Mouse (Mus musculus): ENCODE measurements around the gene Ttbk1. TPM values are rescaled to one million over a fixed set of nuclear protein-coding genes. Genes with fewer than 3 reads are reported as not detected.

Ttbk1 gene
- total and polyA plus RNA-seq, 3 experiments: 0.08 TPM; not detected in 2

Other genes starting within 250 kb of the Ttbk1 start
- 188 and 197 TPM in 2 replicates for gene Polr1c, start 239.6 kb downstream of the Ttbk1 start, total RNA-seq (2012; rRNA removed)
- 100 to 1,000 TPM in 1 of 2 experiments, not detected in 1; 195 TPM for gene Polr1c, start 239.6 kb downstream of the Ttbk1 start, polyA plus RNA-seq (2012; ENCODE audit: insufficient read depth in 1 of 2, insufficient read length in 2 of 2, low read depth in 1 of 2, low replicate concordance in 2 of 2, missing spikeins in 1 of 2)
- 18.9 and 20.8 TPM in 2 replicates for gene Yipf3, start 239.6 kb downstream of the Ttbk1 start, total RNA-seq (2012; rRNA removed)
- gene Yipf3, start 239.6 kb downstream of the Ttbk1 start, polyA plus RNA-seq (2012; ENCODE audit: insufficient read depth in 1 of 2, insufficient read length in 2 of 2, low read depth in 1 of 2, low replicate concordance in 2 of 2, missing spikeins in 1 of 2): 10 to 100 TPM in 1 of 2 experiments, not detected in 1; 86.5 TPM
- gene Lrrc73, start 234.1 kb downstream of the Ttbk1 start, total RNA-seq (2012; rRNA removed): 0.72 and 1.2 TPM in 2 replicates
- gene Lrrc73, start 234.1 kb downstream of the Ttbk1 start, polyA plus RNA-seq (2012; ENCODE audit: insufficient read depth in 1 of 2, insufficient read length in 2 of 2, low read depth in 1 of 2, low replicate concordance in 2 of 2, missing spikeins in 1 of 2): 1 to 10 TPM in 1 of 2 experiments, not detected in 1; 3.5 TPM
- 11.0 and 12.9 TPM in 2 replicates for gene Tjap1, start 204.6 kb downstream of the Ttbk1 start, total RNA-seq (2012; rRNA removed)
- 10 to 100 TPM in 1 of 2 experiments, not detected in 1; 41.2 TPM for gene Tjap1, start 204.6 kb downstream of the Ttbk1 start, polyA plus RNA-seq (2012; ENCODE audit: insufficient read depth in 1 of 2, insufficient read length in 2 of 2, low read depth in 1 of 2, low replicate concordance in 2 of 2, missing spikeins in 1 of 2)
- gene Dlk2, start 190.3 kb downstream of the Ttbk1 start, total RNA-seq (2012; rRNA removed): not detected in 2 replicates
- gene Dlk2, start 190.3 kb downstream of the Ttbk1 start, polyA plus RNA-seq (2012; ENCODE audit: insufficient read depth in 1 of 2, insufficient read length in 2 of 2, low read depth in 1 of 2, low replicate concordance in 2 of 2, missing spikeins in 1 of 2): under 1 TPM in 1 of 2 experiments, not detected in 1; 0.07 TPM
- gene Abcc10, start 159.3 kb downstream of the Ttbk1 start, total RNA-seq (2012; rRNA removed): 2.8 and 4.0 TPM in 2 replicates
- gene Abcc10, start 159.3 kb downstream of the Ttbk1 start, polyA plus RNA-seq (2012; ENCODE audit: insufficient read depth in 1 of 2, insufficient read length in 2 of 2, low read depth in 1 of 2, low replicate concordance in 2 of 2, missing spikeins in 1 of 2): 1 to 10 TPM in 1 of 2 experiments, not detected in 1; 6.2 TPM
- gene Zfp318, start 103.9 kb downstream of the Ttbk1 start, total RNA-seq (2012; rRNA removed): 7.9 and 8.1 TPM in 2 replicates
- gene Zfp318, start 103.9 kb downstream of the Ttbk1 start, polyA plus RNA-seq (2012; ENCODE audit: insufficient read depth in 1 of 2, insufficient read length in 2 of 2, low read depth in 1 of 2, low replicate concordance in 2 of 2, missing spikeins in 1 of 2): 10 to 100 TPM; 21.3 to 36.8 TPM
- not detected in 2 replicates for gene Crip3, start 58.7 kb downstream of the Ttbk1 start, total RNA-seq (2012; rRNA removed)
- not detected for gene Crip3, start 58.7 kb downstream of the Ttbk1 start, polyA plus RNA-seq (2012; ENCODE audit: insufficient read depth in 1 of 2, insufficient read length in 2 of 2, low read depth in 1 of 2, low replicate concordance in 2 of 2, missing spikeins in 1 of 2)
- not detected in 2 replicates for gene Slc22a7, start 49.2 kb downstream of the Ttbk1 start, total RNA-seq (2012; rRNA removed)
- gene Slc22a7, start 49.2 kb downstream of the Ttbk1 start, polyA plus RNA-seq (2012; ENCODE audit: insufficient read depth in 1 of 2, insufficient read length in 2 of 2, low read depth in 1 of 2, low replicate concordance in 2 of 2, missing spikeins in 1 of 2): not detected
- 37.2 and 40.8 TPM in 2 replicates for gene Dnph1, start 9.0 kb upstream of the Ttbk1 start, total RNA-seq (2012; rRNA removed)
- gene Dnph1, start 9.0 kb upstream of the Ttbk1 start, polyA plus RNA-seq (2012; ENCODE audit: insufficient read depth in 1 of 2, insufficient read length in 2 of 2, low read depth in 1 of 2, low replicate concordance in 2 of 2, missing spikeins in 1 of 2): 10 to 100 TPM in 1 of 2 experiments, not detected in 1; 86.5 TPM
- 3.6 TPM in 2 replicates for gene Cul9, start 58.7 kb upstream of the Ttbk1 start, total RNA-seq (2012; rRNA removed)
- gene Cul9, start 58.7 kb upstream of the Ttbk1 start, polyA plus RNA-seq (2012; ENCODE audit: insufficient read depth in 1 of 2, insufficient read length in 2 of 2, low read depth in 1 of 2, low replicate concordance in 2 of 2, missing spikeins in 1 of 2): 10 to 100 TPM in 1 of 2 experiments, not detected in 1; 10.7 TPM
- gene Srf, start 68.5 kb upstream of the Ttbk1 start, total RNA-seq (2012; rRNA removed): 38.9 and 43.9 TPM in 2 replicates
- 100 to 1,000 TPM in 1 of 2 experiments, not detected in 1; 114 TPM for gene Srf, start 68.5 kb upstream of the Ttbk1 start, polyA plus RNA-seq (2012; ENCODE audit: insufficient read depth in 1 of 2, insufficient read length in 2 of 2, low read depth in 1 of 2, low replicate concordance in 2 of 2, missing spikeins in 1 of 2)
- 0.04 and 0.39 TPM in 2 replicates for gene Ptk7, start 141.8 kb upstream of the Ttbk1 start, total RNA-seq (2012; rRNA removed)
- gene Ptk7, start 141.8 kb upstream of the Ttbk1 start, polyA plus RNA-seq (2012; ENCODE audit: insufficient read depth in 1 of 2, insufficient read length in 2 of 2, low read depth in 1 of 2, low replicate concordance in 2 of 2, missing spikeins in 1 of 2): under 1 TPM in 1 of 2 experiments, not detected in 1; 0.10 TPM
- gene Klc4, start 158.3 kb upstream of the Ttbk1 start, total RNA-seq (2012; rRNA removed): 4.6 and 5.4 TPM in 2 replicates
- gene Klc4, start 158.3 kb upstream of the Ttbk1 start, polyA plus RNA-seq (2012; ENCODE audit: insufficient read depth in 1 of 2, insufficient read length in 2 of 2, low read depth in 1 of 2, low replicate concordance in 2 of 2, missing spikeins in 1 of 2): 1 to 10 TPM in 1 of 2 experiments, not detected in 1; 9.5 TPM
- gene Mrpl2, start 158.6 kb upstream of the Ttbk1 start, total RNA-seq (2012; rRNA removed): 224 and 237 TPM in 2 replicates
- gene Mrpl2, start 158.6 kb upstream of the Ttbk1 start, polyA plus RNA-seq (2012; ENCODE audit: insufficient read depth in 1 of 2, insufficient read length in 2 of 2, low read depth in 1 of 2, low replicate concordance in 2 of 2, missing spikeins in 1 of 2): 100 to 1,000 TPM in 1 of 2 experiments, not detected in 1; 207 TPM
- gene Cul7, start 162.7 kb upstream of the Ttbk1 start, total RNA-seq (2012; rRNA removed): 32.6 and 35.1 TPM in 2 replicates
- gene Cul7, start 162.7 kb upstream of the Ttbk1 start, polyA plus RNA-seq (2012; ENCODE audit: insufficient read depth in 1 of 2, insufficient read length in 2 of 2, low read depth in 1 of 2, low replicate concordance in 2 of 2, missing spikeins in 1 of 2): 10 to 100 TPM; 35.8 to 45.8 TPM
- gene Rrp36, start 186.7 kb upstream of the Ttbk1 start, total RNA-seq (2012; rRNA removed): 43.6 and 55.3 TPM in 2 replicates
- gene Rrp36, start 186.7 kb upstream of the Ttbk1 start, polyA plus RNA-seq (2012; ENCODE audit: insufficient read depth in 1 of 2, insufficient read length in 2 of 2, low read depth in 1 of 2, low replicate concordance in 2 of 2, missing spikeins in 1 of 2): 10 to 100 TPM in 1 of 2 experiments, not detected in 1; 51.2 TPM
- 75.1 and 84.0 TPM in 2 replicates for gene Mea1, start 191.1 kb upstream of the Ttbk1 start, total RNA-seq (2012; rRNA removed)
- gene Mea1, start 191.1 kb upstream of the Ttbk1 start, polyA plus RNA-seq (2012; ENCODE audit: insufficient read depth in 1 of 2, insufficient read length in 2 of 2, low read depth in 1 of 2, low replicate concordance in 2 of 2, missing spikeins in 1 of 2): 100 to 1,000 TPM in 1 of 2 experiments, not detected in 1; 124 TPM
- gene Klhdc3, start 193.2 kb upstream of the Ttbk1 start, total RNA-seq (2012; rRNA removed): 93.6 and 95.0 TPM in 2 replicates
- gene Klhdc3, start 193.2 kb upstream of the Ttbk1 start, polyA plus RNA-seq (2012; ENCODE audit: insufficient read depth in 1 of 2, insufficient read length in 2 of 2, low read depth in 1 of 2, low replicate concordance in 2 of 2, missing spikeins in 1 of 2): 100 to 1,000 TPM in 1 of 2 experiments, not detected in 1; 203 TPM
- gene Ppp2r5d, start 217.4 kb upstream of the Ttbk1 start, total RNA-seq (2012; rRNA removed): 45.1 and 47.6 TPM in 2 replicates
- gene Ppp2r5d, start 217.4 kb upstream of the Ttbk1 start, polyA plus RNA-seq (2012; ENCODE audit: insufficient read depth in 1 of 2, insufficient read length in 2 of 2, low read depth in 1 of 2, low replicate concordance in 2 of 2, missing spikeins in 1 of 2): 10 to 100 TPM; 80.4 to 82.9 TPM
- gene Pex6, start 223.8 kb upstream of the Ttbk1 start, total RNA-seq (2012; rRNA removed): 17.7 and 23.0 TPM in 2 replicates
- gene Pex6, start 223.8 kb upstream of the Ttbk1 start, polyA plus RNA-seq (2012; ENCODE audit: insufficient read depth in 1 of 2, insufficient read length in 2 of 2, low read depth in 1 of 2, low replicate concordance in 2 of 2, missing spikeins in 1 of 2): 10 to 100 TPM in 1 of 2 experiments, not detected in 1; 31.2 TPM
- 0.23 and 0.62 TPM in 2 replicates for gene Gnmt, start 241.5 kb upstream of the Ttbk1 start, total RNA-seq (2012; rRNA removed)
- 1 to 10 TPM in 1 of 2 experiments, not detected in 1; 1.6 TPM for gene Gnmt, start 241.5 kb upstream of the Ttbk1 start, polyA plus RNA-seq (2012; ENCODE audit: insufficient read depth in 1 of 2, insufficient read length in 2 of 2, low read depth in 1 of 2, low replicate concordance in 2 of 2, missing spikeins in 1 of 2)

All from MEL (cell line).